Comparison of ENCODE assay signal across 8 mouse cellular contexts in genomic region chr4:99193810-99194582, GRCm38 (mm10). TPM values are rescaled to one million over a fixed set of nuclear protein-coding genes. Genes with fewer than 3 reads are reported as not detected.
DNase-seq lines count a peak whose midpoint lies in the region; ATAC-seq and TF ChIP-seq lines count a peak whose summit lies in the region.

Gene Atg4c (plus strand): TSS chr4:99193934.

- peak; percentile 81 for DNase-seq in MEL-GATA-1-ER (ENCODE audit: extremely low read depth, low read depth)
- peak; percentile 91 to 94 for DNase-seq in cerebellum, adult 2 months
- peak; percentile 95 for DNase-seq in forebrain, postnatal 0 days
- DNase-seq in heart, postnatal 36 days, result peak; percentile 82 to 91
- peak; percentile 79 to 82 for DNase-seq in layer of hippocampus, adult 2 months (ENCODE audit: low spot score in 2 of 2)
- peak; percentile 90 for DNase-seq in lung, adult 2 months
- DNase-seq in testis, postnatal 10 days (ENCODE audit: low spot score), result peak; percentile 84

- intact Hi-C loops in heart, postnatal 36 days (cut with DNase I), result loop anchor here (1.0 kb wide), 1 partner anchor 271 kb away; the partner anchor contains the start of gene Usp1

- TF ChIP-seq POLR2A in cerebellum, adult 2 months (IDR thresholded peaks at IDR 0.05; ENCODE audit: borderline replicate concordance, insufficient read depth, low read length), result peak; percentile 74
- peak; percentile 31; the same call in 1 of the 2 replicates for TF ChIP-seq POLR2A in lung, adult 2 months (IDR thresholded peaks at IDR 0.05; ENCODE audit: borderline replicate concordance, extremely low read depth, low read depth, low read length)

- peak within 1 kb of the TSS; percentile 63 for H3K4me2 ChIP-seq in forebrain, postnatal 0 days (ENCODE audit: low read depth)
- peak within 1 kb of the TSS; percentile 66 for H3K4me2 ChIP-seq in neural tube, embryonic 15.5 days

- peak within 1 kb of the TSS; percentile 94 for H3K4me3 ChIP-seq in cerebellum, adult 2 months (replicated peaks; ENCODE audit: insufficient read depth, low read depth, low read length)
- peak within 1 kb of the TSS; percentile 79 for H3K4me3 ChIP-seq in forebrain, postnatal 0 days (ENCODE audit: low read depth, low read length)
- peak within 1 kb of the TSS; percentile 94 for H3K4me3 ChIP-seq in layer of hippocampus, adult 2 months
- H3K4me3 ChIP-seq in lung, adult 2 months (replicated peaks; ENCODE audit: extremely low read depth, low read depth, low read length), result peak within 1 kb of the TSS; percentile 81
- peak within 1 kb of the TSS; percentile 78 for H3K4me3 ChIP-seq in neural tube, embryonic 15.5 days (replicated peaks)

- H3K27ac ChIP-seq in cerebellum, adult 2 months (ENCODE audit: insufficient read depth, low read length), result peak within 1 kb of the TSS; percentile 96
- H3K27ac ChIP-seq in forebrain, postnatal 0 days (ENCODE audit: low read depth, low read length), result peak within 1 kb of the TSS; percentile 94
- H3K27ac ChIP-seq in layer of hippocampus, adult 2 months, result peak within 1 kb of the TSS; percentile 99
- H3K27ac ChIP-seq in neural tube, embryonic 15.5 days (replicated peaks), result peak within 1 kb of the TSS; percentile 98

- under 1% methylated on average over 50 of the region's 50 CpGs for WGBS in cerebellum, adult 2 months
- WGBS in forebrain, postnatal 0 days, result 3% methylated on average over 50 of the region's 50 CpGs
- under 1% methylated on average over 50 of the region's 50 CpGs for WGBS in lung, adult 2 months
- WGBS in neural tube, embryonic 15.5 days, result under 1% methylated on average over 50 of the region's 50 CpGs

- H3K9me3 ChIP-seq in forebrain, postnatal 0 days (ENCODE audit: low read length), result no peaks in the 10 kb centered on the region
- H3K9me3 ChIP-seq in neural tube, embryonic 15.5 days (replicated peaks), result no peaks in the 10 kb centered on the region

- peak within 1 kb of the TSS; percentile 84 for H3K9ac ChIP-seq in forebrain, postnatal 0 days
- peak within 1 kb of the TSS; percentile 89 for H3K9ac ChIP-seq in neural tube, embryonic 15.5 days (replicated peaks)

- H3K36me3 ChIP-seq in forebrain, postnatal 0 days (ENCODE audit: insufficient read depth), result no peaks in the 10 kb centered on the region
- no peaks in the 10 kb centered on the region for H3K36me3 ChIP-seq in neural tube, embryonic 15.5 days

- TF ChIP-seq CTCF in cerebellum, adult 2 months (IDR thresholded peaks at IDR 0.05; ENCODE audit: borderline replicate concordance, insufficient read depth, low read depth, low read length), result no peak
- no peak; the same call in 1 of the 2 replicates for TF ChIP-seq CTCF in forebrain, postnatal 0 days (IDR thresholded peaks at IDR 0.05; ENCODE audit: low read depth)
- no peak for TF ChIP-seq CTCF in layer of hippocampus, adult 2 months (conservative IDR thresholded peaks at IDR 0.05)
- TF ChIP-seq CTCF in lung, adult 2 months (IDR thresholded peaks at IDR 0.05; ENCODE audit: insufficient read depth, low read length), result no peak

- no peaks in the 10 kb centered on the region for H3K27me3 ChIP-seq in cerebellum, adult 2 months (ENCODE audit: control insufficient read depth, insufficient read depth, low read length)
- no peaks in the 10 kb centered on the region for H3K27me3 ChIP-seq in forebrain, postnatal 0 days (ENCODE audit: insufficient read depth, low read length)
- H3K27me3 ChIP-seq in neural tube, embryonic 15.5 days (replicated peaks), result no peaks in the 10 kb centered on the region

- ATAC-seq in forebrain, postnatal 0 days, result peak; percentile 99
- peak; percentile 96 for ATAC-seq in neural tube, embryonic 15.5 days (ENCODE audit: low FRiP score)

- peaks cover 3% of the 10 kb centered on the region; the same call in 1 of the 2 replicates for H3K4me1 ChIP-seq in cerebellum, adult 2 months (ENCODE audit: control insufficient read depth, insufficient read depth, low read length)
- H3K4me1 ChIP-seq in forebrain, postnatal 0 days (ENCODE audit: insufficient read depth), result 0 out of 2 replicates have a peak, but pooled peaks cover 4% of the 10 kb centered on the region
- no peaks in the 10 kb centered on the region; the same call in 1 of the 2 replicates for H3K4me1 ChIP-seq in lung, adult 2 months (ENCODE audit: control insufficient read depth, insufficient read depth, low read length)
- peaks cover 17% of the 10 kb centered on the region for H3K4me1 ChIP-seq in neural tube, embryonic 15.5 days

RNA-seq across cellular contexts. Expression of gene Atg4c, which starts in this region (rescaled TPM):
- 25.5 and 27.6 TPM in 2 replicates for polyA plus RNA-seq in cerebellum, adult 2 months (2012; rRNA removed)
- 9.7 and 12.2 TPM in 2 replicates for total RNA-seq in forebrain, postnatal 0 days (2014; rRNA removed)
- 8.8 and 14.4 TPM in 2 replicates for polyA plus RNA-seq in forebrain, postnatal 0 days (2015; fragmentation: Nextera tagmentation; extraction: Ambion mirVana)
- 1 to 10 TPM; 4.6 to 5.5 TPM for total RNA-seq in heart, postnatal 36 days (2021)
- 10 to 100 TPM; 37.7 to 39.7 TPM for total RNA-seq in layer of hippocampus, adult 2 months (2021)
- polyA plus RNA-seq in lung, adult 2 months (2012; rRNA removed), result 3.7 and 4.6 TPM in 2 replicates
- polyA plus RNA-seq in neural tube, embryonic 15.5 days (2015; fragmentation: Nextera tagmentation; extraction: Ambion mirVana), result 17.9 and 18.8 TPM in 2 replicates

Comparison
In these comparisons a context has a peak if more than half of its experiments do, and no peak if none do; other contexts are left out.
1. Peak in every context shown above with its lines: DNase-seq, ATAC-seq, H3K4me3 ChIP-seq and H3K27ac ChIP-seq.